ENCODE assay signal across 13 mouse cellular contexts in genomic region chr12:48221976-48222800, GRCm38 (mm10).
DNase-seq lines count a peak whose midpoint lies in the region; ATAC-seq lines count a peak whose summit lies in the region.
"Had no signal": no experiment of that assay in that cellular context is flagged by ENCODE, and none has a peak within 500 bp of the region (broad histone marks: within the 10 kb centered on the region; RNA-seq: fewer than 3 reads in every experiment).

No protein-coding gene starts in this region.

- H3K27me3 ChIP-seq in embryonic facial prominence, embryonic 14.5 days (replicated peaks; ENCODE audit: control insufficient read depth, insufficient read depth, low read length) = no peaks in the 10 kb centered on the region
- H3K27me3 ChIP-seq in hindbrain, embryonic 16.5 days (replicated peaks; ENCODE audit: control insufficient read depth, insufficient read depth, low read length) = no peaks in the 10 kb centered on the region
- H3K27me3 ChIP-seq in neural tube, embryonic 15.5 days (replicated peaks) = no peaks in the 10 kb centered on the region
- no peaks in the 10 kb centered on the region for H3K27me3 ChIP-seq in heart, embryonic 12.5 days (replicated peaks)
- H3K27me3 ChIP-seq: heart, embryonic 15.5 days; liver, embryonic 13.5 days had no signal

- no peaks in the 10 kb centered on the region for H3K36me3 ChIP-seq in embryonic facial prominence, embryonic 14.5 days (ENCODE audit: control insufficient read depth, insufficient read depth, low read length)
- no peaks in the 10 kb centered on the region for H3K36me3 ChIP-seq in hindbrain, embryonic 16.5 days (ENCODE audit: control insufficient read depth, insufficient read depth, low read length)
- H3K36me3 ChIP-seq in neural tube, embryonic 15.5 days = no peaks in the 10 kb centered on the region
- no peaks in the 10 kb centered on the region for H3K36me3 ChIP-seq in heart, embryonic 12.5 days
- H3K36me3 ChIP-seq: heart, embryonic 15.5 days; liver, embryonic 13.5 days had no signal

- no peak overlapping the region for H3K4me3 ChIP-seq in embryonic facial prominence, embryonic 14.5 days (ENCODE audit: low read depth, low read length)
- no peak overlapping the region for H3K4me3 ChIP-seq in hindbrain, embryonic 16.5 days (ENCODE audit: low read length)
- no peak overlapping the region for H3K4me3 ChIP-seq in neural tube, embryonic 15.5 days (replicated peaks)
- no peak overlapping the region for H3K4me3 ChIP-seq in heart, embryonic 12.5 days
- H3K4me3 ChIP-seq: heart, embryonic 15.5 days; liver, embryonic 13.5 days; myocyte had no signal

- no peak overlapping the region for H3K27ac ChIP-seq in embryonic facial prominence, embryonic 14.5 days (replicated peaks; ENCODE audit: low read depth, low read length)
- peak overlapping the region; percentile 14; the same call in 1 of the 2 replicates for H3K27ac ChIP-seq in hindbrain, embryonic 16.5 days (ENCODE audit: low read depth, low read length)
- peak overlapping the region; percentile 60 for H3K27ac ChIP-seq in neural tube, embryonic 15.5 days (replicated peaks)
- H3K27ac ChIP-seq in heart, embryonic 12.5 days (ENCODE audit: poor library complexity, severe bottlenecking) = no peak overlapping the region
- H3K27ac ChIP-seq: heart, embryonic 15.5 days; liver, embryonic 13.5 days had no signal

- no peak overlapping the region for H3K9ac ChIP-seq in embryonic facial prominence, embryonic 14.5 days (ENCODE audit: low read depth, low read length)
- H3K9ac ChIP-seq in hindbrain, embryonic 16.5 days (ENCODE audit: low read depth, low read length) = no peak overlapping the region
- H3K9ac ChIP-seq in neural tube, embryonic 15.5 days (replicated peaks) = no peak overlapping the region
- H3K9ac ChIP-seq in heart, embryonic 12.5 days = no peak overlapping the region
- H3K9ac ChIP-seq: heart, embryonic 15.5 days; liver, embryonic 13.5 days had no signal

- WGBS in embryonic facial prominence, embryonic 14.5 days = 58% methylated on average over 3 of the region's 3 CpGs
- WGBS in hindbrain, embryonic 16.5 days = 21% methylated on average over 3 of the region's 3 CpGs
- 16% methylated on average over 3 of the region's 3 CpGs for WGBS in neural tube, embryonic 15.5 days
- WGBS in heart, embryonic 12.5 days = 71% methylated on average over 3 of the region's 3 CpGs

- no peaks in the 10 kb centered on the region for H3K9me3 ChIP-seq in embryonic facial prominence, embryonic 14.5 days (ENCODE audit: control insufficient read depth, low read length)
- H3K9me3 ChIP-seq in hindbrain, embryonic 16.5 days (ENCODE audit: control insufficient read depth, low read length) = no peaks in the 10 kb centered on the region
- no peaks in the 10 kb centered on the region for H3K9me3 ChIP-seq in neural tube, embryonic 15.5 days (replicated peaks)
- H3K9me3 ChIP-seq in heart, embryonic 12.5 days (replicated peaks) = no peaks in the 10 kb centered on the region
- H3K9me3 ChIP-seq: heart, embryonic 15.5 days; liver, embryonic 13.5 days had no signal

- intact Hi-C loops in left cerebral cortex, postnatal 14 days (cut with DNase I) = no loop called here
- intact Hi-C loops in left cerebral cortex, postnatal 36 days (cut with DNase I) = no loop called here

- no peak for ATAC-seq in embryonic facial prominence, embryonic 14.5 days (ENCODE audit: low read depth)
- peak; percentile 95 for ATAC-seq in hindbrain, embryonic 16.5 days
- ATAC-seq in neural tube, embryonic 15.5 days (ENCODE audit: low FRiP score) = peak; percentile 94
- ATAC-seq in heart, embryonic 12.5 days (ENCODE audit: insufficient number of reproducible peaks, low FRiP score) = no peak

- H3K4me1 ChIP-seq in embryonic facial prominence, embryonic 14.5 days (ENCODE audit: control insufficient read depth, insufficient read depth, low read length) = no peaks in the 10 kb centered on the region
- H3K4me1 ChIP-seq in hindbrain, embryonic 16.5 days (ENCODE audit: control insufficient read depth, insufficient read depth, low read depth, low read length) = no peaks in the 10 kb centered on the region
- H3K4me1 ChIP-seq in neural tube, embryonic 15.5 days = peaks cover 6% of the 10 kb centered on the region; the same call in 1 of the 2 replicates
- no peaks in the 10 kb centered on the region for H3K4me1 ChIP-seq in heart, embryonic 12.5 days (replicated peaks)
- H3K4me1 ChIP-seq: heart, embryonic 15.5 days; liver, embryonic 13.5 days had no signal

- peak; percentile 57 to 86 for DNase-seq in left cerebral cortex, postnatal 14 days (ENCODE audit: low spot score in 2 of 2)
- no peak for DNase-seq in left cerebral cortex, postnatal 36 days (ENCODE audit: low spot score in 2 of 2)
- DNase-seq in embryonic facial prominence, embryonic 14.5 days (ENCODE audit: low spot score) = peak; percentile 34
- no peak for DNase-seq in heart, postnatal 4 days
- no peak for DNase-seq in thymus, postnatal 4 days
- DNase-seq: kidney, postnatal 4 days; liver, embryonic 13.5 days; thymus, postnatal 36 days had no signal

- no peak overlapping the region for H3K4me2 ChIP-seq in embryonic facial prominence, embryonic 14.5 days (ENCODE audit: low read depth, low read length)
- no peak overlapping the region for H3K4me2 ChIP-seq in hindbrain, embryonic 16.5 days (ENCODE audit: low read length)
- H3K4me2 ChIP-seq in neural tube, embryonic 15.5 days = no peak overlapping the region
- no peak overlapping the region for H3K4me2 ChIP-seq in heart, embryonic 12.5 days
- H3K4me2 ChIP-seq: heart, embryonic 15.5 days; liver, embryonic 13.5 days had no signal

Comparison
In these comparisons a context has a peak if more than half of its experiments do, and no peak if none do; other contexts are left out.
1. DNase-seq: peak in left cerebral cortex, postnatal 14 days (2 of 2) and embryonic facial prominence, embryonic 14.5 days (single experiment); none in left cerebral cortex, postnatal 36 days (0 of 2), heart, postnatal 4 days (single experiment) and thymus, postnatal 4 days (single experiment).
2. ATAC-seq: peak in hindbrain, embryonic 16.5 days (single experiment) and neural tube, embryonic 15.5 days (single experiment); none in embryonic facial prominence, embryonic 14.5 days (single experiment) and heart, embryonic 12.5 days (single experiment).
3. H3K27ac ChIP-seq: peak in hindbrain, embryonic 16.5 days (single experiment) and neural tube, embryonic 15.5 days (single experiment); none in embryonic facial prominence, embryonic 14.5 days (single experiment) and heart, embryonic 12.5 days (single experiment).